Mouse (Mus musculus) thymus, postnatal 36 days (tissue): Measurements from ENCODE around the gene Ckmt2.

Experiments used
- DNase-seq, 2 experiments: peaks; one replicate each; pipeline ENCODE4 v3.0.0; 2022; ENCODE audit warnings: mixed read lengths in 2 of 2

Gene Ckmt2

DNA sequence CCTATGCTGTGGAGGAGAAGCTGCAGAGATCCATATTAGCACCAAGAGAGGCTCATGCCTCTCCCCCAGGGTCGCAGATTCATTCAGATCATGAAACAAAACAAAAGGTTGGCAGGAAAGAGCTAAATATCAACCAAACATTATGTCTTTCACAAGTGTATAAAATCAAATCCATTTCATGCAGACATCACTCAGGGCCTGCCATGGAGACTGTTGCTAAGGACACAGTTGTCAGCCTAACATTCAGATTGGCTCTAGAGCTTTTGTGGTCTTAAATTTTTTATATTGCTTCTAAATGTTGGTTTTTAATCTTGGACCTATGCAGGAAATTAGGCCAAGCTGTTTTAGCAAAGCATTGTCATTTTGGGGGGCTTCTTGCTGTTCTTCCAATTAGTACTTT, 8.1 kb downstream of the Ckmt2 start:
- DNase-seq = no peak

DNA sequence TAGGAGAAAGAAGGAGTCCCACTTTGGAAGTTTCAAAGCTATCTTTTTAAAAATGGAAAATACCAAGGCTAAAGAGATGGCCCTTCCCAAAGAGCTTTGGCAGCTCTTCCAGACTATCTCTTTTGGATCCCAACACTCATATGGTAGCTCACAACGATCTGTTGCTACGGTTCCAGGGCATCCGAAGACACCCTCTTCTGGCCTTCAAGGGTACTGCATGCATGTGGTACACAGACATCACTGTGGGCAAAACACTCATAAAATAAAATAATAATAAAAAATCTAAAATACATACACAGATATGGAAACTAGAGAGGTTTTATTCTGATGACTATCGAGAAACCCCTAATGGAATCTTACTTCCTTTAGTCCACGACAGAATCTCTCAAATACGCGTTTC, 17.9 kb downstream of the Ckmt2 start:
- DNase-seq = peak; percentile 9 to 12

DNA sequence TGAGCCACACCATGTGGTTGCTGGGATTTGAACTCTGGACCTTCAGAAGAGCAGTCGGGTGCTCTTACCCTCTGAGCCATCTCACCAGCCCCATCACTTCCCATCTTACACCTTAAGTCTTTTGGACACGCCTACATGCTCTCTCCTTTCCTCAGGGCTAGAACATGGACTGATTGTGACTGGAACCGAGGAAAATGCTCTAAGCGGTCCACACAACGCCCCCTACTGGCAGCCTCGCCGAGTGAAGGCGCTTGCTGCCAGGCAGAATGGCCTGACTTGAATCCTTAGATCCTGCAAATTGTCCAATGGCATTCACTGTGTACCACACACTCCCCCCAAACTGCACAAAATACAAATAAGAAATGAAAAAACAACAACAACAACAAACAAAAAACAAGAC, 19.3 kb downstream of the Ckmt2 start:
- DNase-seq = no peak

DNA sequence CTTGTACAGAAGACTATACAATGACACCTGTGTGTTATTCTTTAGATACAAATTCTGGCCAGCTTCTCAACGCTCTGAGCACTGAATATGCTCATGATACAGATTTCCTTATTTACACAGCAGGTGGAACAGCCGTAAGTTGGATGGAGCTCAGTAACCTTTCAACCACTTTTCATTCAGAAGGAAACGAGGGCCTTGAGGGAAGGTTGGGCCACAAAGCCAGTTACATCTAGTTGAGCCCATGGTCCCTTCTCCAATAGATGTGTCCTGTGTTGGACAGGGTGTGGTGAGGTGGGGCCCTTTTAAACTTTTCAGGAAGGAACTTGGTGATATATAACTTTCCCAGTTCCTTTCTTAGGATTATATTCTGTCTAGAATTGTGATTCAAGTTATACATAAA, 22.3 kb downstream of the Ckmt2 start:
- DNase-seq = no peak

DNA sequence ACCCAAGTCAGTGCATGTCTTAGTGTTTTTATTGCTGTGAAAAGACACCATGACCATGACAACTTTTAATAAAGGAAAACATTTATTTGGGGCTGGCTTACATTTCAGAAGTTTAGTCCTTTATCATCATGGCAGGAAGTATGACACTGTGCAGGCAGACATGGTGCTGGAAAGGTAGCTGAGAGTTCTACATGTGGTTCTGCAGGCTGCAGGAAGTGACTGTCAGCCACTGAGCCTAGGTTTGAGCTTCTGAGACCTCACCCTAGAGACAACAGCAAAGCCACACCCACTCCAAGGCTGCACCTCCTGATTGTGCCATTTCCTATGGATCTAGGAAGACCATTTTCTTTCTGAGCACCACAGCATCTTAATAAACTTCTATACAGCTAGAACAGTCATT, 48.8 kb downstream of the Ckmt2 start:
- DNase-seq = no peak

DNA sequence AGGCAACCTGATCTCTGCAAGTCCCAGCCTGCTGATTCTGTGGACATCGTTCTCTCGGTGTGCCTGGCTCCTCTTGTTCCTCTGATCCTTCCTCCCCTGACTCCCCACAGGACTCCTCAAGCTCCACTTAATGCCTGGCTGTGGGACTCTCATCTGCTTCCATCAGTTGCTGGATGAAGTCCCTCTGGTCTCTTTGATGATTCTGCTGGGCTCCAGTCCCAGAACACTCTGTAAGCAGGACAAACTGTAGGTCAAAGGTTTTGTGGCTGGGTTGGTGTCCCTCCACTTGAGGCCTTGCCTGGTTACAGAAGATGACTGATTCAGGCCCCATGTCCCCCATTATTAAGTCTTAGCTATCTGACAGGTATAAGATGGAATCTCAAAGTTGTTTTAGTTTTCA, 50.6 kb downstream of the Ckmt2 start:
- DNase-seq = no peak

DNA sequence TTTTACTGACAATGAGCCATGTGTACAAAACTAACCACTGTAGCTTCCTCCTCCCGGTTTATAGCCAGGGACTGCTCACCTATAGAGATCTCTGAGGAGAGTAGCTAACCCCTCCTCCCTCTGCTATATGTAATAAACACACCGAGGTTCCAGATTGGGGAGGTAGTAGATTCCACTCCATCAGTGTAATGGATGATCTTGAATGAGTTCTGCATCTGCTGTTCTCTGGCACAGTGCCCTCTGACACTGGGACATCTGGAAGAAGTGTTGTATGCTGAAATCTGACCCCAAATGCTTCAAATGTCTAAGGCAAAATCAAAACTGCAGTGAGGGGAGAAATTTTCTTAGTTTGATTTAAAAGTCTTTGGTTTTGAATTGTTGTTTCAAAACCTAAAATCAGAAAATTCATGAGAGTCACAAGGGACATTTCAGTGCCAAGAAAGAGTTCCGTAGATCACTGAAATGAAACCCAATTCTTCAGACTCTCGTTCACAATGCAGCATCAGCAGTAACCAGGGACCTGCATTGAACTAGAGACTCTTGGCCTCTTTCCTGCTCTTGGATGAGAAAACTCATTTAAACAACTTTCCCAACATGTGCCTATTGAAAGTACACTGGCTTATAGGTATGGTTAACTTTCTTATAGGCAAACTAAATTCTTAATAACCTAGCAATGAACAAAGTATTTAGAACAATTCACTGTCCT, 51.7 kb downstream of the Ckmt2 start:
- DNase-seq = no peak

DNA sequence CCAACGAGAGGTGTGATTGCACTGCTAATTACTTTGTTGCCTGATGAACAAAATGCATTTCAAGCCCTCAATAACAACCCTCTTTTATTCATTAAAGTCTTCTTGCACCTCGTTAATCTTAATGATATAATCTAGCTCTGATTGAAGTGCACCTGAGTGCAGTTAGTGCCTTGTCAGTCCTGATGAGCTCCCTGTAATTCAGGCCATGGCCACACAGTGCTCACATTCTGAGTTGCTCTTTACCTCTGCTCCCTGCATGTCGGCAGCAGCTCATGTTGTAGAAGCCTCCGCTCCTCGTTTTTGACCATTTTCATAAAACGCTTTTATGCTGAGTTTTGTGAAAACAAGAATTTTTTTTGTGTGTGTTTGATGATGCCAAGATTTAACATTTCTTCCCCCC, 53.0 kb downstream of the Ckmt2 start:
- DNase-seq = no peak

DNA sequence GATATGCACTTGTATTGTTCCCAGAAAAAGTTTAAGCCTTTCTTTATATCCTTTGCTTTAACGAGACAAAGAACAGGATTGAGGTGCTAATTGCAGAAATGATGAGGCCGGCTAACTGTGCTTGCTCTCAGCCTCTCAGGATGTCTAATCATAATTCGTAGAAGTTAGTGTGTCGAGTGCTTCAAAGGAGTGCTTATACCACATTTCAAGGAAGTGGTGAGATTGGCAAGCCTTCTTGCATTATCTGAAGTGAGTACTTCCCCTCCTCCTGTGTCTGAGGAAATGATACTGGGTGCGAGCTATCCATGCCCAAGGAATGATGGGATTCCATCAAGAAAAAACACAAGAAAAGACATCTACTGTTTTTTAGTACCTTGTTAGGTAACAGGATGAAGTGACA, 62.0 kb downstream of the Ckmt2 start:
- no peak for DNase-seq

DNA sequence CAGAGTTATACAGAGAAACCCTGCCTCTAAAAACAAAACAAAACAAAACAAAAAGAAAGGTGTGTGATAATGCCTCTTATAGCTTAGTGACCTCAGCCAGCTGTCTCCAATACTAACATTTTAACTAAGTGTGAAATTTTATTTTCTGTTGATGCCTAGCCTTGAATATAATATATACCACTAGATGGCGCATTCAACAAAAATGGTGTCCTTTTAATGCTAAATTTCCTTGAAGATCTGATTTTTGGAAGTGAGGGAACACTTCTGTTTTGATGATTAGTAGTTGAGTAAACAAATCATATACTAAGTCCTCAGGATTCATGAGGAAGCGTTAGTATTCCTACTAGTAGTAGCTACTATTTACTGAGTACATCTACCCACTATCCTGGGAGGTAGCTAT, 67.2 kb downstream of the Ckmt2 start:
- no peak for DNase-seq

DNA sequence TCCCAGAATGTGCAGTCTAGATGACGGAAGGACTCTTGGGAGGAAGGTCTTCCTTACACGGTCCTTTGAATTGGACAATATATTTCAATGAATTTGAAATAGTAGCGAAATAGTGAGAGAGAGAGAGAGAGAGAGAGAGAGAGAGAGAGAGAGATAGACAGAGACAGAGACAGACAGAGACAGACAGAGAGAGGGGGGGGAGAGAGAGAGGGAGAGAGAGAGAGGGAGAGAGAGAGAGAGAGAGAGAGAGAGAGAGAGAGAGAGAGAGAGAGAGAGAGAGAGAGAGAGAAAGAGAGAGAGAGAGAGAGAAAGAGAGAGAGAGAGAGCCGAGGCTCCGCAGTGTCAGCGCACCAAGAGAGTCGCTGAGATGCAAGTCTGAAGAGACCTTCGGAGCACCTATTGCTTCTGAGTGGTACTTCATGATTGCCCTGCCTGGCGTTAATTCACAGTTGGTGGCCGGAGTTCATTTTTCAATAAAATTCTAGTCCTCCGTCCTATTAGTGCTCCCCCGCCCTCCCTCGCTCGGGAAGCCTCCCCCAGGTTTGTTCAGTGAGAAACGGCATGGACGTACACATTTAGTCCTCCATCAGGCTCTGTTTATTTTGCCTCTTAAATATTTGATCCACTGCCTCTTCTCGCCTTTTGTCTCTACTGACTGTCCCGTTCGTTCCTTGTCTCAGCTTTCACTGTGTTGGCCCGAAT, 68.7 kb downstream of the Ckmt2 start:
- DNase-seq = peak in 1 of 2 experiments; percentile 12

DNA sequence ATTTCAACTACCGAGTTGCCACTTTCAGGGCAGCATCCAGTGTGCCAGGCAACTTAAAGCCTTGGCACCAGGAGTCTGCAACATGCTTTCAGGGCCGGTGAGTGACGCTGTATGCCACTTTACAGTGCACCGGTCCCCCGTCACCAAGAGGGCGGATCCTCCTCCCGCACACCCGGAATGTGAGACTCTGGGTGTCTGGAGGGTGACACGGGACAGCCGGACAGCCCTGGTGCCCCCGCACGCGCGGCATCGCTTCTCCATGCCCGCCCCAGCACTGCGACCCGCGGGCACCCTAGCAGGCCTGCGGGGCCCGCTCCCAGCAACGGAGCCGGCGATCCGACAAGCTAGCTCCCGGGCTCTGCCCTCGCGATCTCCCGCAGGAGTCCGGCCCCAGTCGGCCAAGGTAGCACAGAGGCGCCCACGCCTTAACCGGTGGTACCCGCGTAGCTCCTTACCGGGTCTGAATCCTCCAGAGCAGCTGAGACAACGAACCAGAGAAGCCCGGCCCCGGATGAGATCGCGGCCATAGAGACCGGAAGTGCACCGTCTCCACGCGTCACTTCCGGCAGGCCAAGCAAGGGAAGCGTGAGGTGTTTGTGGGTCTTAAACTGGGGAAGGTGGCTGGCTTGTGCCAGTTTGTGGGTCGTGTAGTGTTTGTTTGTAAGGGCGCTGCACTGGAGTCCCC, 69.4 kb downstream of the Ckmt2 start, which contains the start of gene Zcchc9:
Gene Zcchc9 (minus strand): TSS at position 551 of the 685 bp plus-strand sequence.
- peak; percentile 83 to 88 for DNase-seq
